Mouse (Mus musculus) adrenal gland, postnatal 36 days (tissue): ENCODE data around the gene Ap3b2. TPM values are rescaled to one million over a fixed set of nuclear protein-coding genes. Genes with fewer than 3 reads are reported as not detected.
A peak's percentile ranks its signal among the peaks of the same experiment; 100 is the strongest.

ENCODE experiments used
- DNase-seq, 2 experiments: peaks; one replicate each; pipeline ENCODE4 v3.0.0; 2021; ENCODE audit warnings: mixed read lengths in 1 of 2
- total RNA-seq, 2 experiments: library from RNA; stranded (reverse); gene quantifications; 2 replicates each; pipeline ENCODE4 v1.2.3; 2021

The Ap3b2 gene
- total RNA-seq, 2 experiments from 2014 or later: 7.2 to 11.0 TPM

GRCm38 (mm10) chr7:81476833-81477232 lies 16.9 kb downstream of the Ap3b2 start:
- DNase-seq: no peak

GRCm38 (mm10) chr7:81475221-81475620 lies 18.5 kb downstream of the Ap3b2 start:
- DNase-seq: no peak

- no peak for DNase-seq
These were observed 28.7 kb downstream of the Ap3b2 start for GRCm38 (mm10) chr7:81464906-81465450.

GRCm38 (mm10) chr7:81464116-81464515 lies 29.6 kb downstream of the Ap3b2 start:
- DNase-seq: peak; percentile 45 to 52

GRCm38 (mm10) chr7:81462815-81463214 lies 30.9 kb downstream of the Ap3b2 start:
- no peak for DNase-seq

- DNase-seq: peak; percentile 85 to 86
These were observed 38.5 kb downstream of the Ap3b2 start, which contains the start of gene Cpeb1 for GRCm38 (mm10) chr7:81455155-81455651. Cpeb1 (minus strand) TSS chr7:81455465.

- peak; percentile 77 to 82 for DNase-seq
These were observed 39.2 kb downstream of the Ap3b2 start for GRCm38 (mm10) chr7:81454331-81455039.

- DNase-seq: peak; percentile 50 to 64
These were observed 40.1 kb downstream of the Ap3b2 start for GRCm38 (mm10) chr7:81453443-81454274.

- DNase-seq: peak; percentile 72 to 78
These were observed 40.7 kb downstream of the Ap3b2 start for GRCm38 (mm10) chr7:81452971-81453441.

Other genes with a start within 250 kb of the Ap3b2 start
- gene Rps17, start 148.7 kb downstream of the Ap3b2 start, total RNA-seq: 1,000 to 10,000 TPM; 1,209 to 1,218 TPM
- gene Cpeb1, start 38.5 kb downstream of the Ap3b2 start, total RNA-seq: 10 to 100 TPM; 17.8 to 37.6 TPM
- not detected for gene BC048679, start 4.4 kb upstream of the Ap3b2 start, total RNA-seq
- 1 to 10 TPM in 1 of 2 experiments, under 1 TPM in 1; 0.95 to 1.3 TPM for gene Fsd2, start 73.0 kb upstream of the Ap3b2 start, total RNA-seq
- 10 to 100 TPM; 20.4 to 21.2 TPM for gene Whamm, start 77.3 kb upstream of the Ap3b2 start, total RNA-seq
- gene Homer2, start 213.6 kb upstream of the Ap3b2 start, total RNA-seq: 1 to 10 TPM; 2.3 to 5.1 TPM